Mouse (Mus musculus) hindbrain, embryonic 16.5 days (tissue): ENCODE measurements around the gene Ak9. TPM values are rescaled to one million over a fixed set of nuclear protein-coding genes. Genes with fewer than 3 reads are reported as not detected.

Experiments
- ATAC-seq: fragments of 200-750 bp; cut with Nextera tagmentation; 2 replicates; pipeline ENCODE4 v1.8.0; 2017; ENCODE audit warnings: moderate TSS enrichment, moderate library complexity
- H3K27ac ChIP-seq: fragments of 300-500 bp; sonication (generic); 2 replicates; pipeline ENCODE4 v1.5.1; 2014; ENCODE audit warnings: low read depth, mild to moderate bottlenecking, control low read depth, low read length, moderate library complexity
- H3K27me3 ChIP-seq: fragments of 300-500 bp; sonication (generic); replicated peaks from 2 replicates; pipeline ENCODE4 v1.6.1; 2014; ENCODE audit warnings: low read length; ENCODE audit not compliant: control insufficient read depth, insufficient read depth
- H3K36me3 ChIP-seq: fragments of 300-500 bp; sonication (generic); 2 replicates; pipeline ENCODE4 v1.6.1; 2014; ENCODE audit warnings: mild to moderate bottlenecking, low read length, moderate library complexity, mixed read lengths; ENCODE audit not compliant: control insufficient read depth, insufficient read depth
- H3K4me1 ChIP-seq: fragments of 300-500 bp; sonication (generic); 2 replicates; pipeline ENCODE4 v1.6.1; 2014; ENCODE audit warnings: low read depth, low read length; ENCODE audit not compliant: control insufficient read depth, insufficient read depth
- H3K4me2 ChIP-seq: fragments of 300-500 bp; sonication (generic); 2 replicates; pipeline ENCODE4 v1.6.1; 2014; ENCODE audit warnings: mild to moderate bottlenecking, low read length, control low read depth, moderate library complexity
- H3K4me3 ChIP-seq: fragments of 300-500 bp; sonication (generic); 2 replicates; pipeline ENCODE4 v1.5.1; 2014; ENCODE audit warnings: mild to moderate bottlenecking, low read length, control low read depth, moderate library complexity
- H3K9ac ChIP-seq: fragments of 300-500 bp; sonication (generic); 2 replicates; pipeline ENCODE4 v1.6.1; 2014; ENCODE audit warnings: low read depth, mild to moderate bottlenecking, control low read depth, low read length, moderate library complexity
- H3K9me3 ChIP-seq: fragments of 300-500 bp; sonication (generic); 2 replicates; pipeline ENCODE4 v1.6.1; 2014; ENCODE audit warnings: mild to moderate bottlenecking, low read length, moderate library complexity; ENCODE audit not compliant: control insufficient read depth
- WGBS: fragments of 180-500 bp; shearing (Covaris S2); extraction: QIAGEN DNeasy Blood & Tissue Kit; methylation state at CpG from one replicate; pipeline ENCODE4 v1.1.7; 2014; 5-methylcytosine and 5-hydroxymethylcytosine counted together
- polyA plus RNA-seq: library from polyadenylated mRNA; unstranded; fragments of >200 nt; fragmentation: Nextera tagmentation; extraction: Ambion mirVana; gene quantifications from 2 replicates; pipeline ENCODE4 v1.2.1, GENCODE M21; 2015

Ak9 gene
- polyA plus RNA-seq, 1 experiment from 2014 or later = 0.24 TPM

DNA sequence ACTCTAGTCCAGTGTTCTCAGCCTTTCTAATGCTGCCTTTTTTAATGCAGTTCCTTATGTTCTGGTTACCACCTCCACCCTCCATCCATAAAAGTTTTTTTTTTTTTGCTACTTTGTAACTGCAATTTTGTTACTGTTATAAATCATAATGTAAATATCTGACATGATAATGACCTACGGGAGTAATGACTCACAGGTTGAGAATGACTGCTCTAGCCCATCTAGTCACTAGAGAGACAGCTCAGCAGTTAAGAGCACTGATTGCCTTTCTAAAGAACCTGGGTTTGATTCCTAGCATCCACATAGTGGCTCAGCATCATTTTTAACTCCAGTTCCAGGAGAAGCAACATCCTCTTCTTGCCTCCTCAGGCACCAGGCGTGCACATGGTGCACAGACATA, 21.7 kb upstream of the Ak9 start:
- Histone ChIP-seq H3K36me3 (no peaks in the 10 kb centered on the region; the same call in 1 of the 2 replicates), H3K27ac (no peak overlapping the region), H3K4me3 (no peak overlapping the region), H3K9me3 (no peaks in the 10 kb centered on the region), H3K9ac (no peak overlapping the region), H3K4me1 (no peaks in the 10 kb centered on the region), H3K4me2 (no peak overlapping the region), H3K27me3 (no peaks in the 10 kb centered on the region)
- 88% methylated on average over 2 of the region's 2 CpGs for WGBS
- no peak for ATAC-seq

DNA sequence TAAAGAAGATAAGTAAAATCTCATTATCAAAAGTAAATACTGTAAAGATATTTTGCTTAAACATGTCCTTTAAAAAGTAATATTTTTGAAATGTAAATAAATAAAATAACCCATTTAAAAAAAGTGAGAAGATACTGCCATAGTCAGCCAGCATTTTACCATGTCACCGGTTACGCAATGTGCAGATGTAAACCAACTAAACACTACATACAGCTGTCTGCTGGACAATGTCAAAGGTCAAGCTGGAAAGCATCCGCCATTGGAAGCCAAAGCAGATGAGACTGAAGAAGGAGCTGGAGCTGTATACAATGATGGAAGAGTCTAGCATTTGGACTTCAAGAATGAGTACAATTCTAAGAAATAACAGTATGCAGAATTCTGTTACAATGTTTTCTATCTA, 16.2 kb upstream of the Ak9 start:
- Histone ChIP-seq H3K27me3 (no peaks in the 10 kb centered on the region), H3K4me3 (no peak overlapping the region), H3K4me1 (peaks cover 4% of the 10 kb centered on the region), H3K4me2 (no peak overlapping the region), H3K9ac (no peak overlapping the region), H3K36me3 (no peaks in the 10 kb centered on the region; the same call in 1 of the 2 replicates), H3K9me3 (no peaks in the 10 kb centered on the region), H3K27ac (no peak overlapping the region)
- 86% methylated on average over 3 of the region's 3 CpGs for WGBS
- ATAC-seq = no peak

- Histone ChIP-seq H3K27ac (no peak overlapping the region), H3K27me3 (no peaks in the 10 kb centered on the region), H3K4me1 (peaks cover 4% of the 10 kb centered on the region), H3K4me3 (no peak overlapping the region), H3K9me3 (no peaks in the 10 kb centered on the region), H3K9ac (peak overlapping the region; percentile 51; the same call in 1 of the 2 replicates), H3K4me2 (no peak overlapping the region), H3K36me3 (no peaks in the 10 kb centered on the region; the same call in 1 of the 2 replicates)
- ATAC-seq = no peak
- 61% methylated on average over 1 of the region's 1 CpGs for WGBS
These were observed 15.7 kb upstream of the Ak9 start for GRCm38 (mm10) chr10:41288074-41288473.

DNA sequence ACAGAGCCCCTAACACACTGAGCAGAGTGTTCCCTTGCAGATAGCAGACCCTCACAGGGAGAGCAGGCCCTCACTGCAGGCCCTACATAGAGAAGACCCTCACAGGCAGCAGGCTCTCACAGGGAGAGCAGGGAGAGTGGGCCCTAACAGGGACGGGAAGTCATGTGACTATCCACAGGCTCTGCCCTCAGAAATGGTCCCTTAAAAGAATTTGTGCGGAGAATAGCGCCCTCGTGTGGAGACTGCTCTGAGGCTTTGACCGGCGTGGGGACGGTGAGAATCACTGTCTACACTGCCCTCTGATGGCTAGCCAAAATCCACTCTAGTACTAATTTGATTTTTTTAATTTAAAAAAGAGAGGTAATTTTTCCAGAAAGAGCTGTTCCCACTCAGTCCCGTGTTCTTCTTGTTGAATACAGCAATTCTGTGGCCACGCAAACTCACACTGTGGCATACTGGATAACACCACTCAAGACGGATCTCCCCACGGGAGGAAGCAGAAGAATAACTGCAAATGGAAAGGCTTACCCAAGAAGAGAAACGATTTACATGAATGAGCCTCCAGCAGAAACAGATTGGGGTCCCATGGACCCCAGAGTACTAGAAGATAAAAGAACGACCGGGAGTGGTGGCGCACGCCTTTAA, 14.9 kb upstream of the Ak9 start:
- Histone ChIP-seq H3K36me3 (no peaks in the 10 kb centered on the region; the same call in 1 of the 2 replicates), H3K27ac (0 out of 2 replicates have a peak overlapping the region, but pooled peaks have one; percentile 29), H3K27me3 (no peaks in the 10 kb centered on the region), H3K4me1 (peaks cover 6% of the 10 kb centered on the region), H3K4me2 (peak overlapping the region; percentile 43), H3K9ac (peak overlapping the region; percentile 51), H3K4me3 (no peak overlapping the region), H3K9me3 (no peaks in the 10 kb centered on the region)
- WGBS = 36% methylated on average over 16 of the region's 16 CpGs
- ATAC-seq = peak; percentile 96

DNA sequence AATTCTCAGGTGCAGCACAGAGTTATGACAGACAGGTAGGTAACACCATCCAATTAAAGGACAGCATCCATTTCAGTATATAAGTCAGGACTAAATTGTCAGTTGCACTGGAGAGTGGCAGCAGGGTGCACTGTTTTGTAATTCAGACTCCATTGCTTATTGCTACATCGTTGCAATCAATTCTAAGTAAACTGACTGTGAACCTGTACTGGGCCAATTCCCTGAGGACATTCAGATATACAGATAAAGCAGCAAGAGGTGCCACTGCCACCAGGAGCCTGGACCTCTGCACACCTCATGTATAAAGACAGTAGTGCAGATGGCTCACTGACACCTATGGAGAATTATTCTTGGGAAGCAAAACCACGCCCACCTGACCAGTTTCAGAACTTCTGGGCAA, 12.8 kb upstream of the Ak9 start:
- WGBS = 70% methylated on average over 2 of the region's 2 CpGs
- H3K27me3 ChIP-seq = no peaks in the 10 kb centered on the region
- H3K4me2 ChIP-seq = no peak overlapping the region
- H3K4me1 ChIP-seq = peaks cover 12% of the 10 kb centered on the region
- no peak overlapping the region for H3K27ac ChIP-seq
- no peak overlapping the region for H3K9ac ChIP-seq
- H3K9me3 ChIP-seq = no peaks in the 10 kb centered on the region
- H3K36me3 ChIP-seq = no peaks in the 10 kb centered on the region
- H3K4me3 ChIP-seq = no peak overlapping the region
- no peak for ATAC-seq

DNA sequence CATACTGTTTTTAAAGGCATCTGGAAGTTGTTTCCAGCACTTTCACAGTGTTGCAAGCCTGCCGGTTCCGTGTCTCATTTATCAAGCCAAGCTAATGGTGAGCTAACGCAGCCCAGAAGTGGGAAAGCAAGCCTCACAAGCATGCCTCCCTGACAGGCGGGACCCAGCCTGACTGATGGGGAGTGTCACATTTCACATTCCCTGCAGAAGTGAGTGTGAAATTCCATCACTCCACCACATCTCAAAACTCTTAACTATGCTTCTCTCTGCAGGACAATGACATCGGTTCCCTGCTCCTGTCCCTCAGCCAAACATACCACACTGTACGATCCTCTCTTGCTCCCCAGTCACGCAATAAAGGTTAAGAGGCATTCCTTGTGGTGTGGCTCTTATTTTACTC, 10.8 kb upstream of the Ak9 start:
- Histone ChIP-seq H3K27ac (no peak overlapping the region), H3K36me3 (no peaks in the 10 kb centered on the region), H3K9ac (no peak overlapping the region), H3K9me3 (no peaks in the 10 kb centered on the region), H3K27me3 (no peaks in the 10 kb centered on the region), H3K4me2 (no peak overlapping the region), H3K4me3 (no peak overlapping the region), H3K4me1 (peaks cover 12% of the 10 kb centered on the region)
- WGBS = 23% methylated on average over 7 of the region's 7 CpGs
- no peak for ATAC-seq

GRCm38 (mm10) chr10:41294734-41295133, 9.0 kb upstream of the Ak9 start:
- H3K4me3 ChIP-seq = no peak overlapping the region
- ATAC-seq = peak; percentile 82
- peak overlapping the region; percentile 27 for H3K4me2 ChIP-seq
- no peaks in the 10 kb centered on the region for H3K9me3 ChIP-seq
- no peak overlapping the region for H3K9ac ChIP-seq
- peaks cover 9% of the 10 kb centered on the region; the same call in 1 of the 2 replicates for H3K4me1 ChIP-seq
- 45% methylated on average over 11 of the region's 11 CpGs for WGBS
- H3K27me3 ChIP-seq = no peaks in the 10 kb centered on the region
- no peaks in the 10 kb centered on the region for H3K36me3 ChIP-seq
- no peak overlapping the region for H3K27ac ChIP-seq

DNA sequence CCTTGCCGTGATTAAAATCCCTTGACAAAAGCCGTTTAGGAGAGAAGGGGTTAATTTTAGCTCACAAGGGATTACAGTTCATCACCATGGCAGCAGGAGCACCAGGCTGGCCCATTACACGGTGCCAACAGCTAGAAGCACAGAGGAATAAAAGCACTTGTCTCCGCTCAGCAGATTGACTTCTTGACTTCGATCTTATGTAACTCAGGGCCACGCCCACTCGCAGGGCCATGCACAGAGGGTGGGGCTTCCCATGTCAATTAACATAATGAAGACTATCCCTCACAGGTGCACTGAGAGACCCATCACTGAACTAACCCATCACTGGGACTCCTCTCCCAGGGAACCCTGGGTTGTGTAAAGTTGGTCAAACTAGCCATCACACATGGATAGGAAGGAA, 8.6 kb upstream of the Ak9 start:
- no peaks in the 10 kb centered on the region for H3K36me3 ChIP-seq
- ATAC-seq = peak; percentile 83; the same call in 1 of the 2 replicates
- H3K27ac ChIP-seq = no peak overlapping the region
- peaks cover 9% of the 10 kb centered on the region; the same call in 1 of the 2 replicates for H3K4me1 ChIP-seq
- peak overlapping the region; percentile 27 for H3K4me2 ChIP-seq
- WGBS = 18% methylated on average over 7 of the region's 7 CpGs
- H3K4me3 ChIP-seq = no peak overlapping the region
- H3K9me3 ChIP-seq = no peaks in the 10 kb centered on the region
- no peaks in the 10 kb centered on the region for H3K27me3 ChIP-seq
- H3K9ac ChIP-seq = no peak overlapping the region

GRCm38 (mm10) chr10:41300161-41300560, 3.6 kb upstream of the Ak9 start:
- Histone ChIP-seq H3K4me3 (no peak overlapping the region), H3K9me3 (no peaks in the 10 kb centered on the region), H3K27ac (no peak overlapping the region), H3K4me2 (no peak overlapping the region), H3K27me3 (no peaks in the 10 kb centered on the region), H3K36me3 (no peaks in the 10 kb centered on the region), H3K9ac (no peak overlapping the region), H3K4me1 (peaks cover 11% of the 10 kb centered on the region)
- no peak for ATAC-seq
- WGBS = 61% methylated on average over 1 of the region's 1 CpGs
